8 mouse cellular contexts compared by ENCODE assay signal in genomic region chr1:179668013-179668805, GRCm38 (mm10). TPM values are rescaled to one million over a fixed set of nuclear protein-coding genes. Genes with fewer than 3 reads are reported as not detected.
A peak's percentile ranks its signal among the peaks of the same experiment; 100 is the strongest.
DNase-seq lines count a peak whose midpoint lies in the region; ATAC-seq and TF ChIP-seq lines count a peak whose summit lies in the region.

Gene Sccpdh (plus strand): TSS chr1:179668210.

- H3K27ac ChIP-seq in cortical plate, adult 2 months (ENCODE audit: insufficient read depth, low read length), result peak within 1 kb of the TSS; percentile 68; the same call in 1 of the 2 replicates
- H3K27ac ChIP-seq in left cerebral cortex, adult 2 months, result peak within 1 kb of the TSS; percentile 80
- H3K27ac ChIP-seq in macrophage, result no peak within 1 kb of the TSS

- peak; percentile 94 for DNase-seq in gastrocnemius, postnatal 10 days
- peak; percentile 26 for DNase-seq in hindlimb bud, embryonic 11.5 days (ENCODE audit: extremely low spot score, low read depth, low spot score)
- DNase-seq in left cerebral cortex, adult 2 months (ENCODE audit: extremely low spot score in 1 of 2, low spot score in 2 of 2), result peak; percentile 82 to 85
- DNase-seq in retina, postnatal 7 days (ENCODE audit: low read depth, low spot score), result peak; percentile 80
- peak; percentile 81 for DNase-seq in urinary bladder, adult 2 months (ENCODE audit: low spot score)

- peaks cover 3% of the 10 kb centered on the region for H3K4me1 ChIP-seq in cortical plate, adult 2 months (ENCODE audit: control insufficient read depth, insufficient read depth, low read length)

- ATAC-seq in activated CD4-positive, CD25-positive, alpha-beta regulatory T cell, adult 4 months, result peak; percentile 78

- peak within 1 kb of the TSS; percentile 79 for H3K4me3 ChIP-seq in cortical plate, adult 2 months (ENCODE audit: insufficient read depth, low read length)
- peak within 1 kb of the TSS; percentile 88 for H3K4me3 ChIP-seq in left cerebral cortex, adult 2 months
- H3K4me3 ChIP-seq in macrophage (ENCODE audit: inconsistent target), result peak within 1 kb of the TSS; percentile 32

- H3K36me3 ChIP-seq in macrophage (ENCODE audit: inconsistent target), result no peaks in the 10 kb centered on the region

- H3K79me2 ChIP-seq in macrophage (ENCODE audit: inconsistent target), result no peaks in the 10 kb centered on the region

- intact Hi-C loops in left cerebral cortex, adult 2 months (cut with DNase I), result no loop called here

- under 1% methylated on average over 84 of the region's 84 CpGs for WGBS in macrophage (ENCODE audit: missing documents)

- TF ChIP-seq POLR2A in cortical plate, adult 2 months (IDR thresholded peaks at IDR 0.05; ENCODE audit: extremely low read depth, insufficient read depth, low read length), result 0 out of 2 replicates have a peak, but pooled peaks have one; percentile 10

- TF ChIP-seq CTCF in cortical plate, adult 2 months (IDR thresholded peaks at IDR 0.05; ENCODE audit: extremely low read depth, insufficient read depth, low read length), result no peak
- no peak; the same call in 1 of the 2 replicates for TF ChIP-seq CTCF in left cerebral cortex, adult 2 months (IDR thresholded peaks at IDR 0.05)

RNA-seq across cellular contexts. Expression of gene Sccpdh, which starts in this region (rescaled TPM):
- 1 to 10 TPM; 5.9 to 7.6 TPM for polyA plus RNA-seq in activated CD4-positive, CD25-positive, alpha-beta regulatory T cell, adult 4 months (2017; shearing (Covaris generic))
- 66.9 and 75.0 TPM in 2 replicates for polyA plus RNA-seq in cortical plate, adult 2 months (2012; rRNA removed)
- 10 to 100 TPM; 58.7 to 59.7 TPM for total RNA-seq in gastrocnemius, postnatal 10 days (2021)
- 10 to 100 TPM; 49.8 to 56.5 TPM for total RNA-seq in left cerebral cortex, adult 2 months (2021)
- total RNA-seq in macrophage (2018; cell fraction: chromatin; rRNA removed), result 10 to 100 TPM in 4 of 26 experiments, 1 to 10 TPM in 22; 1.9 to 16.3 (median 5.6) TPM
- total RNA-seq in macrophage (2018; cell fraction: cytosol; rRNA removed), result 10 to 100 TPM in 12 of 26 experiments, 1 to 10 TPM in 14; 4.8 to 13.9 (median 9.2) TPM
- total RNA-seq in macrophage (2018; cell fraction: nucleus; rRNA removed), result 10 to 100 TPM in 4 of 26 experiments, 1 to 10 TPM in 22; 2.0 to 17.0 (median 4.2) TPM
- polyA plus RNA-seq in macrophage (2018), result 8.7 to 18.7 TPM (median 15.8 TPM) in 3 replicates
- 33.2 and 43.1 TPM in 2 replicates for polyA plus RNA-seq in urinary bladder, adult 2 months (2012; rRNA removed)

Comparison
In these comparisons a context has a peak if more than half of its experiments do, and no peak if none do; other contexts are left out.
1. H3K4me3 ChIP-seq: peak in every context shown above with its lines; median percentile 88 in left cerebral cortex, adult 2 months; 79 in cortical plate, adult 2 months; 32 in macrophage.
2. DNase-seq: peak in every context shown above with its lines; median percentile 94 in gastrocnemius, postnatal 10 days; 84 in left cerebral cortex, adult 2 months; 81 in urinary bladder, adult 2 months; 80 in retina, postnatal 7 days; 26 in hindlimb bud, embryonic 11.5 days.